In genomic region chr6:37593033-37593374, GRCm38 (mm10) we compare ENCODE assay signal across 8 mouse cellular contexts.
DNase-seq lines count a peak whose midpoint lies in the region; ATAC-seq lines count a peak whose summit lies in the region.

No protein-coding gene starts in this region.

- no peak for ATAC-seq in heart, embryonic 16.5 days (replicated peaks; ENCODE audit: extremely low read depth, insufficient read depth, low FRiP score)
- no peak for ATAC-seq in forebrain, embryonic 15.5 days (replicated peaks)
- ATAC-seq in midbrain, embryonic 12.5 days (ENCODE audit: low FRiP score, low read depth), result peak; percentile 58
- no peak for ATAC-seq in inflammation-experienced regulatory T-cells, adult 6 months

- peak overlapping the region; percentile 58 for H3K27ac ChIP-seq in heart, embryonic 16.5 days (ENCODE audit: low read length)
- H3K27ac ChIP-seq in forebrain, embryonic 15.5 days (replicated peaks), result peak overlapping the region; percentile 80
- H3K27ac ChIP-seq in midbrain, embryonic 12.5 days (replicated peaks), result peak overlapping the region; percentile 95

- no peaks in the 10 kb centered on the region for H3K27me3 ChIP-seq in heart, embryonic 16.5 days (ENCODE audit: control insufficient read depth, insufficient read depth, low read length)
- no peaks in the 10 kb centered on the region for H3K27me3 ChIP-seq in forebrain, embryonic 15.5 days
- no peaks in the 10 kb centered on the region for H3K27me3 ChIP-seq in midbrain, embryonic 12.5 days

- H3K4me1 ChIP-seq in heart, embryonic 16.5 days (ENCODE audit: control insufficient read depth, insufficient read depth, low read length), result peaks cover 3% of the 10 kb centered on the region; the same call in 1 of the 2 replicates
- peaks cover 29% of the 10 kb centered on the region for H3K4me1 ChIP-seq in forebrain, embryonic 15.5 days
- H3K4me1 ChIP-seq in midbrain, embryonic 12.5 days, result peaks cover 37% of the 10 kb centered on the region

- no peak overlapping the region for H3K4me2 ChIP-seq in heart, embryonic 16.5 days (ENCODE audit: low read depth, low read length)
- H3K4me2 ChIP-seq in forebrain, embryonic 15.5 days (replicated peaks), result peak overlapping the region; percentile 12
- peak overlapping the region; percentile 41 for H3K4me2 ChIP-seq in midbrain, embryonic 12.5 days (replicated peaks)

- no peaks in the 10 kb centered on the region for H3K9me3 ChIP-seq in heart, embryonic 16.5 days (replicated peaks; ENCODE audit: control insufficient read depth, low read length)
- no peaks in the 10 kb centered on the region for H3K9me3 ChIP-seq in forebrain, embryonic 15.5 days
- H3K9me3 ChIP-seq in midbrain, embryonic 12.5 days, result no peaks in the 10 kb centered on the region

- DNase-seq in heart, postnatal 4 days, result no peak
- DNase-seq in Muller cell, postnatal 12 days (ENCODE audit: inconsistent ontology term), result peak; percentile 38
- DNase-seq in lung, postnatal 36 days, result no peak
- DNase-seq in urinary bladder, adult 2 months (ENCODE audit: low spot score), result no peak

- H3K4me3 ChIP-seq in heart, embryonic 16.5 days (ENCODE audit: low read length), result no peak overlapping the region
- no peak overlapping the region for H3K4me3 ChIP-seq in forebrain, embryonic 15.5 days
- peak overlapping the region; percentile 15; the same call in 1 of the 2 replicates for H3K4me3 ChIP-seq in midbrain, embryonic 12.5 days

- H3K9ac ChIP-seq in heart, embryonic 16.5 days (ENCODE audit: low read length), result no peak overlapping the region
- no peak overlapping the region; the same call in 1 of the 2 replicates for H3K9ac ChIP-seq in forebrain, embryonic 15.5 days (replicated peaks)
- H3K9ac ChIP-seq in midbrain, embryonic 12.5 days (replicated peaks), result peak overlapping the region; percentile 34; the same call in 1 of the 2 replicates

- 48% methylated on average over 6 of the region's 6 CpGs for WGBS in heart, embryonic 16.5 days
- WGBS in forebrain, embryonic 15.5 days, result 11% methylated on average over 6 of the region's 6 CpGs
- WGBS in midbrain, embryonic 12.5 days, result 5% methylated on average over 6 of the region's 6 CpGs

- H3K36me3 ChIP-seq in heart, embryonic 16.5 days (ENCODE audit: control insufficient read depth, insufficient read depth), result no peaks in the 10 kb centered on the region
- no peaks in the 10 kb centered on the region for H3K36me3 ChIP-seq in forebrain, embryonic 15.5 days
- H3K36me3 ChIP-seq in midbrain, embryonic 12.5 days, result no peaks in the 10 kb centered on the region
